Mouse (Mus musculus) testis, postnatal 10 days (tissue): ENCODE results near the gene Cfap61.

Experiments
- DNase-seq: peaks from one replicate; pipeline ENCODE4 v3.0.0; 2021; ENCODE audit warnings: low spot score

Gene Cfap61

DNA sequence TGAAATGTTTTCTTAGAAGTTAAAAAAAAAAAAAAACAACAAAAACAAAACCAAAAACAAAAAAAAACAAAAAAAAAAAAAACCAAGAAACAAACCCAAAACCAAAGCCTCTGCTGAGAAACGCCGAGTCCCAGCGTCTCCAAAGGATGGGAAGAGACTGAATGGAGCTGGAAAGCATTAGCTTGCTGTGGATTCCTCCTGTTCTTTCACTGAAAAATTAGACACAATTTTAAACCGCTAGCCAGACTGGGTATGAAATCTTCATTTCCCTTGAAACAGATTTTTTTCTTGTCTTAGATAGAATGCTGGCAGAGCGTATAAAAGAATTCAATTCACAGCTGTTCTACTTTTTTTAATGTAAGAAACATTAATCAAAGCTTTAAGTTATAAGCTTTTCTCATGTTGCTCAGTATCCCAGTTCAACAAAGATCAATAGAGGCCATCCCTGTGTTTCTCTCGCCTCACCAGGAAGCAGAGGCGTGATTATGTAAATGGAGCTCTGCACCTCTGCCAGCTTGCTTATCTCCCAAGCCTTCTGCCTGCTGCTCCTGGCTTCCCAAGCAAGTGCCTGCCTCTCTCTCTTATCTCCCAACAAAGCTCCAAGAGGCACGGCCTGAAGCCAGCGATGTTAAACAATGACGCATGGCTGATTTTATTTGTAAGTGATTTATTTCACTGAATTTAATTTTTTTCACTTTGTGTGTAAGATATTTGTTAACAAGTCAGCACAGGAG, 324.3 kb downstream of the Cfap61 start:
- no peak for DNase-seq

DNA sequence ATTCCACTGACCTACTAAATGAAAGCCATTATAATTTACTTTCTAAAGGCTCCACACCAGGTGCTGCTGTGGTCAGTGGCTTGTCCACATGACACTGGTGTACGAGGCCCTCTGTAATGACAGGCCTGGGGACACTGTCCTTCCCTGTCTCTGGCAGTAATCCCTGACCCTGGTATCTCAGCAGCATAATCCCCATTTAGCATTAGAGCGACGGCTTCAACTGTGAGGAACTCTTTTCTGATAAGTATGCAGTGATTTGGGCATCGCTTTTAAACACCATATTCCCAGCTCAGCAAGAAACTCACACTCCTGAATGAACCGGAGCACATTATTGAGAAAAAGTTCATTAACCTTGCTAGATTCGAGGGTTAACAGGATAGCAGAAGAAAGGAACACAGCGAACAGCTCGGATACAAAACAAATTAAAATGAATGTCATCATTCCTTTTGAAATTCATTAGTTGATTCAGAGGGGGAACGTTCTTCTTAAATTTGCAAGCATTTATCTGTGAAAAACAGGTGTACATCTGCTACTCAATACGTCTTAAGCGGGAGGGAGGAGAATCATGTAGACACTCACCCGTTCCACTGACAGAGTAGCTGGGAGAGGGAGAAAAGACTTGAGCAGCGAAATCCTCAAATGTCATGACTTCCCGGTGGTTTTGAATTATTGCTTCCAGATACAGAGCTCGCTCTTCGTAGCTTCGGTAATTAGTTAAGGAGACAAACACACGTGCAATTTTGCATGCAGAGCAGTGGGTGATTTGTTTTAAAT, 325.4 kb downstream of the Cfap61 start:
- DNase-seq: no peak

DNA sequence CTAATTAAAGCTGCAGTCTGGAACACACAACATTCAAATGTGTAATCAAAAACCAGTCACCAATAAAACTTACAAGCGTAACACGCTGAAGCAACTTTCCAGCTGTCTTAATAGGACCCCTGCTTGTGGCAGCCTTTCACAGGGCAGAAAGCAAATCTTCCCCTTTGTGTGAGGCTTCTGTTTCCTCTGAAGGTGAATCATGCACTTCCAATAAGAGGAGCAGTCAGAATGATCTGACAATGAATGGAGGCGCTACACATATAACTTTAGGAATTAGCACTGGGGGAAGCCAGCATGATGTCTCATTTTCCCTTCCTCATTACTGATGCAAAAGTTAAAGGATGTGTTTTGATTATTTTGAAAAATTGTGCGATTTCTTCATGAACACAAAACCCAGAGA, 326.6 kb downstream of the Cfap61 start:
- DNase-seq: no peak

GRCm38 (mm10) chr2:146262215-146262614, 327.6 kb downstream of the Cfap61 start:
- DNase-seq: no peak

DNA sequence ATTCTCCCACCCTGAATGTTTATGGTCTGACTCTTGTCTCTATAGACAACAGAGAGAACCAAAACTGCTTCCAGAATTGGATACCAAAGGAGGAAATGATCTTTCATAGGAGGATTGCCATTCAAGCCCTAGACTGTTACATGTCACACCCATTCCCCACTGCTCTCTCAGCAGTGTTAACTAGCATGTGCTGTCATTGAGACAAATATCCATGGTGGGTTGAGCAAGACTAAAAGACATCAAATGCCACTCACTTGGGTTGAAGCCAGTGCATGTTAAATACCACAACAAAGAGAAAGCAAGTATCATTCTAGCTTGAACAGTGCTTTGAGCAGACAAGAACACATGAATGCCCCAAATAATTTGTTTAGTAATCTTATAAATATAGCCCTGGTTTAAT, 328.4 kb downstream of the Cfap61 start:
- no peak for DNase-seq
